Mouse (Mus musculus) frontal cortex, adult 2 months (tissue): ENCODE results near the gene 5330417C22Rik. TPM values are rescaled to one million over a fixed set of nuclear protein-coding genes. Genes with fewer than 3 reads are reported as not detected.

Experiments used
- DNase-seq, 2 experiments: peaks; one replicate each; pipeline ENCODE4 v3.0.0; 2022; ENCODE audit warnings: low spot score in 1 of 2; ENCODE audit errors: extremely low spot score in 1 of 2
- polyA plus RNA-seq: library from polyadenylated mRNA; depleted of rRNA; stranded (reverse); fragments of >200 nt; gene quantifications from 2 replicates; pipeline ENCODE4 v1.2.3, GENCODE M21; 2012

The 5330417C22Rik gene
- polyA plus RNA-seq, 1 experiment, result 20.0 TPM

GRCm38 (mm10) chr3:108467760-108468159 is 68.6 kb downstream of the 5330417C22Rik start:
- no peak for DNase-seq

- peak in 1 of 2 experiments; percentile 63 for DNase-seq
Measured at GRCm38 (mm10) chr3:108466425-108466824, 69.9 kb downstream of the 5330417C22Rik start.

GRCm38 (mm10) chr3:108458866-108459265 is 77.5 kb downstream of the 5330417C22Rik start:
- DNase-seq, result peak in 1 of 2 experiments; percentile 18

GRCm38 (mm10) chr3:108458380-108458779 is 78.0 kb downstream of the 5330417C22Rik start:
- no peak for DNase-seq

- DNase-seq, result no peak
Measured at GRCm38 (mm10) chr3:108454172-108454571, 82.2 kb downstream of the 5330417C22Rik start.

- no peak for DNase-seq
Measured at GRCm38 (mm10) chr3:108451969-108452368, 84.4 kb downstream of the 5330417C22Rik start.

- DNase-seq, result no peak
Measured at GRCm38 (mm10) chr3:108445366-108445705, 91.0 kb downstream of the 5330417C22Rik start.

- DNase-seq, result peak; percentile 79 to 91
Measured at GRCm38 (mm10) chr3:108444698-108445365, 91.5 kb downstream of the 5330417C22Rik start, which contains the start of gene Sars. Sars (minus strand) TSS chr3:108445209.

GRCm38 (mm10) chr3:108444029-108444428 is 92.3 kb downstream of the 5330417C22Rik start:
- peak; percentile 46 to 50 for DNase-seq

GRCm38 (mm10) chr3:108436380-108436714 is 100.0 kb downstream of the 5330417C22Rik start:
- DNase-seq, result no peak

- DNase-seq, result no peak
Measured at GRCm38 (mm10) chr3:108435701-108436379, 100.5 kb downstream of the 5330417C22Rik start.

GRCm38 (mm10) chr3:108433881-108434495 is 102.3 kb downstream of the 5330417C22Rik start:
- no peak for DNase-seq

- no peak for DNase-seq
Measured at GRCm38 (mm10) chr3:108433188-108433880, 103.0 kb downstream of the 5330417C22Rik start.

- DNase-seq, result peak in 1 of 2 experiments; percentile 51
Measured at GRCm38 (mm10) chr3:108432542-108433187, 103.7 kb downstream of the 5330417C22Rik start.

GRCm38 (mm10) chr3:108425624-108426018 is 110.7 kb downstream of the 5330417C22Rik start:
- DNase-seq, result no peak

- no peak for DNase-seq
Measured at GRCm38 (mm10) chr3:108424944-108425623, 111.3 kb downstream of the 5330417C22Rik start.

- DNase-seq, result peak in 1 of 2 experiments; percentile 72
Measured at GRCm38 (mm10) chr3:108423844-108424801, 112.2 kb downstream of the 5330417C22Rik start.

GRCm38 (mm10) chr3:108423006-108423405 is 113.3 kb downstream of the 5330417C22Rik start:
- DNase-seq, result peak in 1 of 2 experiments; percentile 46

- peak; percentile 59 to 87 for DNase-seq
Measured at GRCm38 (mm10) chr3:108415831-108416223, 120.5 kb downstream of the 5330417C22Rik start.
